Mouse (Mus musculus) embryonic facial prominence, embryonic 12.5 days (tissue): ENCODE results near the gene Klf3. TPM values are rescaled to one million over a fixed set of nuclear protein-coding genes. Genes with fewer than 3 reads are reported as not detected.

ENCODE experiments used
- ATAC-seq: fragments of 200-750 bp; cut with Nextera tagmentation; 2 replicates; pipeline ENCODE4 v1.8.0; 2017; ENCODE audit not compliant: insufficient number of reproducible peaks, insufficient read depth, low FRiP score, low TSS enrichment
- H3K27ac ChIP-seq: fragments of 300-500 bp; sonication (generic); 2 replicates; pipeline ENCODE4 v1.5.1; 2016; ENCODE audit warnings: mild to moderate bottlenecking
- H3K27me3 ChIP-seq: fragments of 300-500 bp; sonication (generic); 2 replicates; pipeline ENCODE4 v1.6.1; 2016; ENCODE audit warnings: mild to moderate bottlenecking, moderate library complexity
- H3K36me3 ChIP-seq: fragments of 300-500 bp; sonication (generic); 2 replicates; pipeline ENCODE4 v1.6.1; 2016; ENCODE audit warnings: mild to moderate bottlenecking
- H3K4me1 ChIP-seq: fragments of 300-500 bp; sonication (generic); 2 replicates; pipeline ENCODE4 v1.6.1; 2016
- H3K4me2 ChIP-seq: fragments of 300-500 bp; sonication (generic); replicated peaks from 2 replicates; pipeline ENCODE4 v1.6.1; 2016; ENCODE audit warnings: mild to moderate bottlenecking, moderate library complexity
- H3K4me3 ChIP-seq: fragments of 300-500 bp; sonication (generic); 2 replicates; pipeline ENCODE4 v1.5.1; 2016; ENCODE audit warnings: mild to moderate bottlenecking
- H3K9ac ChIP-seq: fragments of 300-500 bp; sonication (generic); 2 replicates; pipeline ENCODE4 v1.6.1; 2016; ENCODE audit warnings: mild to moderate bottlenecking, moderate library complexity
- H3K9me3 ChIP-seq: fragments of 300-500 bp; sonication (generic); 2 replicates; pipeline ENCODE4 v1.6.1; 2016; ENCODE audit warnings: mild to moderate bottlenecking, moderate library complexity
- WGBS: fragments of 180-500 bp; shearing (Covaris S2); methylation state at CpG from one replicate; pipeline ENCODE4 v1.1.7; 2016; 5-methylcytosine and 5-hydroxymethylcytosine counted together
- polyA plus RNA-seq: library from polyadenylated mRNA; unstranded; fragments of >200 nt; fragmentation: Nextera tagmentation; extraction: Ambion mirVana; gene quantifications from 2 replicates; pipeline ENCODE4 v1.2.1, GENCODE M21; 2016

The Klf3 gene
- polyA plus RNA-seq, 1 experiment from 2014 or later, result 50.8 TPM

GRCm38 (mm10) chr5:64821294-64821693 lies 18.1 kb downstream of the Klf3 start:
- Histone ChIP-seq H3K9ac (no peak overlapping the region), H3K36me3 (peaks cover 66% of the 10 kb centered on the region), H3K27me3 (no peaks in the 10 kb centered on the region), H3K27ac (no peak overlapping the region), H3K4me2 (no peak overlapping the region), H3K9me3 (no peaks in the 10 kb centered on the region), H3K4me3 (no peak overlapping the region), H3K4me1 (peaks cover 5% of the 10 kb centered on the region)
- no peak for ATAC-seq
- 88% methylated on average over 2 of the region's 2 CpGs for WGBS

GRCm38 (mm10) chr5:64821964-64822363 lies 18.8 kb downstream of the Klf3 start:
- Histone ChIP-seq H3K4me3 (no peak overlapping the region), H3K27ac (no peak overlapping the region), H3K4me1 (no peaks in the 10 kb centered on the region), H3K9me3 (no peaks in the 10 kb centered on the region), H3K27me3 (no peaks in the 10 kb centered on the region), H3K4me2 (no peak overlapping the region), H3K9ac (no peak overlapping the region), H3K36me3 (peaks cover 67% of the 10 kb centered on the region)
- WGBS, result 96% methylated on average over 24 of the region's 24 CpGs
- no peak; the same call in 1 of the 2 replicates for ATAC-seq

- WGBS, result 98% methylated on average over 11 of the region's 11 CpGs
- no peak overlapping the region for H3K4me2 ChIP-seq
- ATAC-seq, result no peak
- H3K9ac ChIP-seq, result no peak overlapping the region
- no peaks in the 10 kb centered on the region for H3K4me1 ChIP-seq
- no peaks in the 10 kb centered on the region for H3K27me3 ChIP-seq
- H3K36me3 ChIP-seq, result peaks cover 71% of the 10 kb centered on the region
- H3K9me3 ChIP-seq, result no peaks in the 10 kb centered on the region
- H3K4me3 ChIP-seq, result no peak overlapping the region
- H3K27ac ChIP-seq, result no peak overlapping the region
These were observed 20.2 kb downstream of the Klf3 start for GRCm38 (mm10) chr5:64823431-64823830.

- Histone ChIP-seq H3K4me3 (no peak overlapping the region), H3K27me3 (no peaks in the 10 kb centered on the region), H3K4me1 (no peaks in the 10 kb centered on the region), H3K36me3 (peaks cover 74% of the 10 kb centered on the region), H3K27ac (no peak overlapping the region), H3K4me2 (no peak overlapping the region), H3K9ac (no peak overlapping the region), H3K9me3 (no peaks in the 10 kb centered on the region)
- no peak for ATAC-seq
- WGBS, result 90% methylated on average over 3 of the region's 3 CpGs
These were observed 21.6 kb downstream of the Klf3 start for GRCm38 (mm10) chr5:64824765-64825164.

- peaks cover 78% of the 10 kb centered on the region for H3K36me3 ChIP-seq
- no peak for ATAC-seq
- H3K4me2 ChIP-seq, result no peak overlapping the region
- H3K27me3 ChIP-seq, result no peaks in the 10 kb centered on the region
- no peak overlapping the region for H3K27ac ChIP-seq
- no peaks in the 10 kb centered on the region for H3K4me1 ChIP-seq
- H3K4me3 ChIP-seq, result no peak overlapping the region
- 91% methylated on average over 7 of the region's 7 CpGs for WGBS
- no peak overlapping the region for H3K9ac ChIP-seq
- no peaks in the 10 kb centered on the region for H3K9me3 ChIP-seq
These were observed 22.3 kb downstream of the Klf3 start for GRCm38 (mm10) chr5:64825496-64825895.

GRCm38 (mm10) chr5:64827151-64827550 lies 24.0 kb downstream of the Klf3 start:
- ATAC-seq, result no peak
- no peak overlapping the region for H3K9ac ChIP-seq
- H3K4me1 ChIP-seq, result no peaks in the 10 kb centered on the region
- no peaks in the 10 kb centered on the region for H3K27me3 ChIP-seq
- H3K4me2 ChIP-seq, result no peak overlapping the region
- no peaks in the 10 kb centered on the region for H3K9me3 ChIP-seq
- peaks cover 70% of the 10 kb centered on the region for H3K36me3 ChIP-seq
- 97% methylated on average over 12 of the region's 12 CpGs for WGBS
- no peak overlapping the region for H3K4me3 ChIP-seq
- no peak overlapping the region for H3K27ac ChIP-seq

- peaks cover 64% of the 10 kb centered on the region for H3K36me3 ChIP-seq
- no peak overlapping the region for H3K4me2 ChIP-seq
- no peaks in the 10 kb centered on the region for H3K4me1 ChIP-seq
- no peak overlapping the region for H3K27ac ChIP-seq
- ATAC-seq, result no peak
- no peaks in the 10 kb centered on the region for H3K27me3 ChIP-seq
- no peak overlapping the region for H3K9ac ChIP-seq
- WGBS, result 91% methylated on average over 9 of the region's 9 CpGs
- no peak overlapping the region for H3K4me3 ChIP-seq
- H3K9me3 ChIP-seq, result no peaks in the 10 kb centered on the region
These were observed 25.1 kb downstream of the Klf3 start for GRCm38 (mm10) chr5:64828314-64828713.

GRCm38 (mm10) chr5:64829606-64830005 lies 26.4 kb downstream of the Klf3 start:
- Histone ChIP-seq H3K9me3 (no peaks in the 10 kb centered on the region), H3K27ac (no peak overlapping the region), H3K4me1 (no peaks in the 10 kb centered on the region), H3K4me3 (no peak overlapping the region), H3K36me3 (peaks cover 53% of the 10 kb centered on the region), H3K9ac (no peak overlapping the region), H3K4me2 (no peak overlapping the region), H3K27me3 (no peaks in the 10 kb centered on the region)
- WGBS, result 92% methylated on average over 10 of the region's 10 CpGs
- ATAC-seq, result no peak

- Histone ChIP-seq H3K4me3 (no peak overlapping the region), H3K4me2 (no peak overlapping the region), H3K9ac (no peak overlapping the region), H3K27ac (no peak overlapping the region), H3K27me3 (no peaks in the 10 kb centered on the region), H3K4me1 (no peaks in the 10 kb centered on the region), H3K9me3 (no peaks in the 10 kb centered on the region), H3K36me3 (peaks cover 48% of the 10 kb centered on the region)
- 92% methylated on average over 3 of the region's 3 CpGs for WGBS
- ATAC-seq, result no peak
These were observed 27.6 kb downstream of the Klf3 start for GRCm38 (mm10) chr5:64830773-64831172.

- H3K4me1 ChIP-seq, result no peaks in the 10 kb centered on the region
- no peak overlapping the region for H3K4me2 ChIP-seq
- H3K27ac ChIP-seq, result no peak overlapping the region
- H3K9me3 ChIP-seq, result no peaks in the 10 kb centered on the region
- H3K36me3 ChIP-seq, result peaks cover 28% of the 10 kb centered on the region
- no peak overlapping the region for H3K9ac ChIP-seq
- no peak overlapping the region for H3K4me3 ChIP-seq
- ATAC-seq, result no peak
- H3K27me3 ChIP-seq, result no peaks in the 10 kb centered on the region
These were observed 30.2 kb downstream of the Klf3 start for GRCm38 (mm10) chr5:64833410-64833809.

- no peak for ATAC-seq
- H3K9ac ChIP-seq, result no peak overlapping the region
- no peaks in the 10 kb centered on the region for H3K27me3 ChIP-seq
- H3K9me3 ChIP-seq, result no peaks in the 10 kb centered on the region
- H3K4me3 ChIP-seq, result no peak overlapping the region
- no peak overlapping the region for H3K4me2 ChIP-seq
- no peaks in the 10 kb centered on the region for H3K4me1 ChIP-seq
- no peak overlapping the region for H3K27ac ChIP-seq
- WGBS, result 52% methylated on average over 1 of the region's 1 CpGs
- H3K36me3 ChIP-seq, result peaks cover 20% of the 10 kb centered on the region
These were observed 31.0 kb downstream of the Klf3 start for GRCm38 (mm10) chr5:64834213-64834612.

- Histone ChIP-seq H3K4me2 (no peak overlapping the region), H3K4me1 (peaks cover 6% of the 10 kb centered on the region; the same call in 1 of the 2 replicates), H3K4me3 (no peak overlapping the region), H3K27ac (no peak overlapping the region), H3K36me3 (peaks cover 11% of the 10 kb centered on the region), H3K27me3 (no peaks in the 10 kb centered on the region), H3K9me3 (no peaks in the 10 kb centered on the region), H3K9ac (no peak overlapping the region)
- no peak for ATAC-seq
- 79% methylated on average over 4 of the region's 4 CpGs for WGBS
These were observed 32.1 kb downstream of the Klf3 start for GRCm38 (mm10) chr5:64835295-64835694.
